Mouse (Mus musculus): ENCODE measurements around the gene Gm5891. TPM values are rescaled to one million over a fixed set of nuclear protein-coding genes. Genes with fewer than 3 reads are reported as not detected.
"Not testable (repeated sequence)": the region's sequence is repeated elsewhere in the genome, so short reads cannot be mapped to it uniquely, and the experiment has no call there.

Gm5891 gene
- polyA plus RNA-seq (2014; fragmentation: Nextera tagmentation; extraction: Ambion mirVana) = not detected in 2 replicates

GRCm38 (mm10) chr7:21921191-21921590 is at the start of gene Gm5891:
TSS of gene Gm5891 (minus strand) at chr7:21921291.
- no CpG with 5 or more reads among the region's 1 CpGs for WGBS
- H3K27ac ChIP-seq (replicated peaks; ENCODE audit: low read depth, low read length); H3K4me3 ChIP-seq (replicated peaks; ENCODE audit: low read depth, low read length); H3K4me1 ChIP-seq (ENCODE audit: control insufficient read depth, insufficient read depth, low read length); DNase-seq; H3K9me3 ChIP-seq (ENCODE audit: control insufficient read depth, low read length); ATAC-seq (ENCODE audit: low FRiP score, low TSS enrichment); H3K4me2 ChIP-seq (ENCODE audit: low read length); H3K9ac ChIP-seq (replicated peaks; ENCODE audit: low read length); H3K36me3 ChIP-seq (ENCODE audit: control insufficient read depth, insufficient read depth, low read length); H3K27me3 ChIP-seq (ENCODE audit: control insufficient read depth, insufficient read depth, low read length): not testable (repeated sequence)

Other genes starting within 250 kb of the Gm5891 start
- not detected in 2 replicates for gene Gm4175, start 159.8 kb downstream of the Gm5891 start, polyA plus RNA-seq (2014; fragmentation: Nextera tagmentation; extraction: Ambion mirVana)
- gene Gm4177, start 124.6 kb downstream of the Gm5891 start, polyA plus RNA-seq (2014; fragmentation: Nextera tagmentation; extraction: Ambion mirVana) = not detected in 2 replicates
- gene Vmn1r135, start 88.9 kb downstream of the Gm5891 start, polyA plus RNA-seq (2014; fragmentation: Nextera tagmentation; extraction: Ambion mirVana) = not detected in 2 replicates
- gene Gm5725, start 77.0 kb downstream of the Gm5891 start, polyA plus RNA-seq (2014; fragmentation: Nextera tagmentation; extraction: Ambion mirVana) = not detected in 2 replicates
- gene Vmn1r137, start 73.3 kb upstream of the Gm5891 start, polyA plus RNA-seq (2014; fragmentation: Nextera tagmentation; extraction: Ambion mirVana) = not detected in 2 replicates
- gene Vmn1r138, start 107.6 kb upstream of the Gm5891 start, polyA plus RNA-seq (2014; fragmentation: Nextera tagmentation; extraction: Ambion mirVana) = not detected in 2 replicates
- gene Gm6176, start 135.0 kb upstream of the Gm5891 start, polyA plus RNA-seq (2014; fragmentation: Nextera tagmentation; extraction: Ambion mirVana) = not detected in 2 replicates
- gene Vmn1r139, start 147.8 kb upstream of the Gm5891 start, polyA plus RNA-seq (2014; fragmentation: Nextera tagmentation; extraction: Ambion mirVana) = not detected in 2 replicates
- gene Gm16451, start 197.0 kb upstream of the Gm5891 start, polyA plus RNA-seq (2014; fragmentation: Nextera tagmentation; extraction: Ambion mirVana) = not detected in 2 replicates
- gene Gm10666, start 213.4 kb upstream of the Gm5891 start, polyA plus RNA-seq (2014; fragmentation: Nextera tagmentation; extraction: Ambion mirVana) = not detected in 2 replicates
- not detected in 2 replicates for gene Vmn1r142, start 242.7 kb upstream of the Gm5891 start, polyA plus RNA-seq (2014; fragmentation: Nextera tagmentation; extraction: Ambion mirVana)